Mouse (Mus musculus): ENCODE measurements at regions not wholly inside any gene's neighbourhood (a gene's known extent, or its start where the extent isn't known, plus 50 kb on each side); places are given as distances from the start of the nearest gene placed in this dataset.

GRCm38 (mm10) chr8:6012206-6012605, 907.1 kb upstream of the Slc10a2 start:
- Histone ChIP-seq H3K4me3 (ENCODE audit: insufficient read depth, low read length) (no peak overlapping the region), H3K27ac (ENCODE audit: insufficient read depth, low read length) (no peak overlapping the region), H3K4me1 (ENCODE audit: control insufficient read depth, insufficient read depth, low read length) (no peaks in the 10 kb centered on the region)
- no peak for TF ChIP-seq CTCF (IDR thresholded peaks at IDR 0.05; ENCODE audit: borderline replicate concordance, insufficient read depth, low read length)

- Histone ChIP-seq H3K4me3 (ENCODE audit: insufficient read depth, low read length) (no peak overlapping the region), H3K4me1 (ENCODE audit: control insufficient read depth, insufficient read depth, low read length) (no peaks in the 10 kb centered on the region), H3K27ac (ENCODE audit: insufficient read depth, low read length) (no peak overlapping the region)
- TF ChIP-seq POLR2A (IDR thresholded peaks at IDR 0.05; ENCODE audit: low read depth, low read length): no peak
- no peak for TF ChIP-seq CTCF (IDR thresholded peaks at IDR 0.05; ENCODE audit: borderline replicate concordance, insufficient read depth, low read length)
Measured at GRCm38 (mm10) chr8:6011182-6011581, 906.0 kb upstream of the Slc10a2 start.

- H3K27ac ChIP-seq (ENCODE audit: insufficient read depth, low read length): no peak overlapping the region
- TF ChIP-seq CTCF (IDR thresholded peaks at IDR 0.05; ENCODE audit: borderline replicate concordance, insufficient read depth, low read length) (no peak), POLR2A (IDR thresholded peaks at IDR 0.05; ENCODE audit: low read depth, low read length) (no peak)
- H3K4me1 ChIP-seq (ENCODE audit: control insufficient read depth, insufficient read depth, low read length): no peaks in the 10 kb centered on the region
- H3K4me3 ChIP-seq (ENCODE audit: insufficient read depth, low read length): no peak overlapping the region
Measured at GRCm38 (mm10) chr8:6010712-6011111, 905.6 kb upstream of the Slc10a2 start.

GRCm38 (mm10) chr8:6002612-6003011, 897.5 kb upstream of the Slc10a2 start:
- no peaks in the 10 kb centered on the region for H3K4me1 ChIP-seq (ENCODE audit: control insufficient read depth, insufficient read depth, low read length)

GRCm38 (mm10) chr8:5994846-5995245, 889.7 kb upstream of the Slc10a2 start:
- TF ChIP-seq POLR2A (IDR thresholded peaks at IDR 0.05; ENCODE audit: low read depth, low read length) (no peak), CTCF (IDR thresholded peaks at IDR 0.05; ENCODE audit: borderline replicate concordance, insufficient read depth, low read length) (no peak)
- no peak overlapping the region for H3K27ac ChIP-seq (ENCODE audit: insufficient read depth, low read length)
- no peaks in the 10 kb centered on the region for H3K4me1 ChIP-seq (ENCODE audit: control insufficient read depth, insufficient read depth, low read length)
- no peak overlapping the region for H3K4me3 ChIP-seq (ENCODE audit: insufficient read depth, low read length)

More at GRCm38 (mm10) chr8:6002612-6003011, 897.5 kb upstream of the Slc10a2 start:
- no peak for TF ChIP-seq POLR2A (IDR thresholded peaks at IDR 0.05; ENCODE audit: low read depth, low read length)
- no peak for TF ChIP-seq CTCF (IDR thresholded peaks at IDR 0.05; ENCODE audit: borderline replicate concordance, insufficient read depth, low read length)
- no peak overlapping the region for H3K27ac ChIP-seq (ENCODE audit: insufficient read depth, low read length)
- no peak overlapping the region for H3K4me3 ChIP-seq (ENCODE audit: insufficient read depth, low read length)

- TF ChIP-seq CTCF (IDR thresholded peaks at IDR 0.05; ENCODE audit: borderline replicate concordance, insufficient read depth, low read length): no peak
- no peak for TF ChIP-seq POLR2A (IDR thresholded peaks at IDR 0.05; ENCODE audit: low read depth, low read length)
- Histone ChIP-seq H3K27ac (ENCODE audit: insufficient read depth, low read length) (no peak overlapping the region), H3K4me1 (ENCODE audit: control insufficient read depth, insufficient read depth, low read length) (no peaks in the 10 kb centered on the region), H3K4me3 (ENCODE audit: insufficient read depth, low read length) (no peak overlapping the region)
Measured at GRCm38 (mm10) chr8:5965403-5966015, 860.4 kb upstream of the Slc10a2 start.

GRCm38 (mm10) chr8:5964299-5964698, 859.1 kb upstream of the Slc10a2 start:
- no peaks in the 10 kb centered on the region for H3K4me1 ChIP-seq (ENCODE audit: control insufficient read depth, insufficient read depth, low read length)
- H3K4me3 ChIP-seq (ENCODE audit: insufficient read depth, low read length): no peak overlapping the region
- TF ChIP-seq POLR2A (IDR thresholded peaks at IDR 0.05; ENCODE audit: low read depth, low read length): no peak
- no peak for TF ChIP-seq CTCF (IDR thresholded peaks at IDR 0.05; ENCODE audit: borderline replicate concordance, insufficient read depth, low read length)
- no peak overlapping the region for H3K27ac ChIP-seq (ENCODE audit: insufficient read depth, low read length)

GRCm38 (mm10) chr8:5938057-5938456, 832.9 kb upstream of the Slc10a2 start:
- H3K4me1 ChIP-seq (ENCODE audit: control insufficient read depth, insufficient read depth, low read length): no peaks in the 10 kb centered on the region
- H3K27ac ChIP-seq (ENCODE audit: insufficient read depth, low read length): no peak overlapping the region
- no peak for TF ChIP-seq CTCF (IDR thresholded peaks at IDR 0.05; ENCODE audit: borderline replicate concordance, insufficient read depth, low read length)
- no peak for TF ChIP-seq POLR2A (IDR thresholded peaks at IDR 0.05; ENCODE audit: low read depth, low read length)
- no peak overlapping the region for H3K4me3 ChIP-seq (ENCODE audit: insufficient read depth, low read length)

GRCm38 (mm10) chr8:5918136-5918535, 813.0 kb upstream of the Slc10a2 start:
- TF ChIP-seq CTCF (IDR thresholded peaks at IDR 0.05; ENCODE audit: borderline replicate concordance, insufficient read depth, low read length) (no peak), POLR2A (IDR thresholded peaks at IDR 0.05; ENCODE audit: low read depth, low read length) (no peak)
- H3K27ac ChIP-seq (ENCODE audit: insufficient read depth, low read length): no peak overlapping the region
- H3K4me1 ChIP-seq (ENCODE audit: control insufficient read depth, insufficient read depth, low read length): no peaks in the 10 kb centered on the region
- H3K4me3 ChIP-seq (ENCODE audit: insufficient read depth, low read length): no peak overlapping the region

Data from embryonic fibroblast, embryonic 13.5 days (primary cell).